Mouse (Mus musculus) heart, adult 9 months (tissue): ENCODE measurements around the gene Usp20.

Experiments used
- DNase-seq, 2 experiments: peaks; one replicate each; pipeline ENCODE4 v3.0.0; 2022; ENCODE audit warnings: low spot score in 2 of 2

Gene Usp20

DNA sequence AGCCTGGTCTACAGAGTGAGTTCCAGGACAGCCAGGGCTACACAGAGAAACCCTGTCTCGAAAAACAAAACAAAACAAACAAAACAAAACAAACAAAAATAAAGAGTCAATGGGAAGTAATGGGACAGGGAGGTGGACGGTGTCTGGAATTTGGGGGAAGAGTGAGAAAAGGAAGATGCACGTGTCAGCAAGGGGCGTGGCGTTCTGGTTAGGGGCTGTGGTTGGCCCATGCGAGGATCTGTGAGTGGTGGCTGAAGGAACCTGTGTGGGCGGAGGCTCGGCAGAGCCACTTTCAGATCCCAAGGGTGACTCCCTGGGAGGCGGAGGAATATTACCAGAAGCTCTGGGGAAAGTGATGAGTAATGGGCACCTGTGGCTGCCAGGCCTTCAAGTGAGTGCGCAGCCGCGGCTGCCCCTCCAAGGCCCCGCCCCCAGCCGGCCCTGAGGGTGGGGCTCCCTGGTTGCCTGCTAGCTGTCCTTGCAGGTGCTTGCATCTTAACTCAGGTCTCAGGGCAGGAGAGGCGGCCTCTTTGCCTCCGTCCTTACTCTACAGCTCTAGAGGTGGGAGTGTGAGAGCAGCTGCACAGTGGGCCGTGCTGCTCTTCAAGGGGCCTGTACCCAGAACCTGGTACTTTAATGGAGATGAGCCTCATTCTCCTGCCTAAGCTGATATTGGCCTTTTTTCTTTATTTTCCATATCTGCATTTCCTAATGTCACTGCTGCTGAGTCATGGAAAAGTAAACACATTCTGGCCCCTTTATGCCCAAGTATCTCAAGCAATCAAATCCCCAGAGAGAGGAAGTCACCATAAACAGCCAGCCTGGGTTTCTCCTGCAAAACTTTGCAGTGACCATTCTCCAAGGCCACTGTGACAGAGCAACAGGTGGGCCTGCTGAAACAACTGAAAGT, 3.3 kb downstream of the Usp20 start:
- DNase-seq = no peak

DNA sequence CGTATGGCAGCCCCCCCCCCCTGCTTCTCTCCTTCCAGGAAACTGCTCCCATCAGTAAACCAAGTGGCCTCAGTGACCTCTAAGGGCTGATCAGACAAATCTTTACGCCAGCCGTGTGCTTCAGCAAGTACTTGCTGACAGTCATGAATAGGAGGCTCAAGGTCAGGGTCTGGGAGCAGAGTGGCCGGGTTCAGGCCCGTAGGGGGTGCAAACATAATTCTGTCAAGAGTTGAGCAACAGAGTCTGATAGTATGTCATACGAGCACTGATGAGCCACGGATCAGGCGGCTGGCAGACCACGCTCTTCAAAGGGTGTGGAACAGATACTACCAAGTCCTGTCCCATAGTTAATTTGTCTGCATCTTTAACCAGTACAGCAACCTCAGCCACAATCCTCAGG, 8.1 kb downstream of the Usp20 start:
- DNase-seq = no peak

DNA sequence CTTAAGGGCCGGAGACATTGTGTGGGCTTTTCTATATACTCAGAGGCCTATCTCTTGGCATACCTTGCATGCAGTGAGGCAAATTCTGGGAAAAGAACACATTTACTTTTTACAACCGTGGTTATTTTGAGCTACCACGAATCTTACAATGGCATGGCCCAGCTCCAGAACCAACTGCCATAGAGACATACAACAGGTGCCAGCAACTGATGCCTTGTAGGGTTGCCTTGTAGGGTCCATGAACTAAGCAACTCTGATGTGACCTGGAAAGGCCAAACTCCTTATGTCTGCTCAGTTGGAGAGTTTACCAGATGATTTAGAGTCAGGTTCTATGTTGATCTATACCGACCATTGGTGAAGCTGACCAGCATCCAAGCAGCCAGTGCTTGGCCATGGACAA, 12.8 kb downstream of the Usp20 start:
- no peak for DNase-seq

DNA sequence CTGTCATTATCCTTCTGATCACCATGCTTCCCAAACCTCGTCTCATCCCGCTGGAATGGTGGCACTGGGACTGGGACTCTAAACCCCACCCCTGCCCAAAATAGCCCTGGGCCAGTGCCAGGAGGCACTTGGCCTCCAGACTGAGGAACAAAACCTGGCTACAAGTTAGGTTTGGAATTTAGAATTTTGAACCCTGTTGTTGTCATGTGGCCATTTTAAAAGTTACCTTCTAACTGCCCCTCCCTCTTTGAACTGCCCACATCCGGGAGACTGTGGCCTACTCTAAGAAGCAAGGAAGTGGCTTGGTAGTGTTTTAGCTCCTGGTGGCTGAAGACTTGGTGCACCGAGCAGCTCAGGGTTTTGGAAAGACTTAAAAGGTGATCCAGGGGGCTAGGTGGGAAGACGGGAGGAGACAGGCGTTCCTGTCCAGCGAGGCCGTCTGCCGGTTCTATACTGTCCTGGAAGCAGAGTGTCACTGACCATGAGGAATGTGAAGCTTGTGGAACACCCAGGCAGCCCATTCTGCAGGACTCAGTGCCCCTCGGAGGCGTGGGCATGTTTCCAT, 13.4 kb downstream of the Usp20 start:
- DNase-seq = peak; percentile 54 to 61

DNA sequence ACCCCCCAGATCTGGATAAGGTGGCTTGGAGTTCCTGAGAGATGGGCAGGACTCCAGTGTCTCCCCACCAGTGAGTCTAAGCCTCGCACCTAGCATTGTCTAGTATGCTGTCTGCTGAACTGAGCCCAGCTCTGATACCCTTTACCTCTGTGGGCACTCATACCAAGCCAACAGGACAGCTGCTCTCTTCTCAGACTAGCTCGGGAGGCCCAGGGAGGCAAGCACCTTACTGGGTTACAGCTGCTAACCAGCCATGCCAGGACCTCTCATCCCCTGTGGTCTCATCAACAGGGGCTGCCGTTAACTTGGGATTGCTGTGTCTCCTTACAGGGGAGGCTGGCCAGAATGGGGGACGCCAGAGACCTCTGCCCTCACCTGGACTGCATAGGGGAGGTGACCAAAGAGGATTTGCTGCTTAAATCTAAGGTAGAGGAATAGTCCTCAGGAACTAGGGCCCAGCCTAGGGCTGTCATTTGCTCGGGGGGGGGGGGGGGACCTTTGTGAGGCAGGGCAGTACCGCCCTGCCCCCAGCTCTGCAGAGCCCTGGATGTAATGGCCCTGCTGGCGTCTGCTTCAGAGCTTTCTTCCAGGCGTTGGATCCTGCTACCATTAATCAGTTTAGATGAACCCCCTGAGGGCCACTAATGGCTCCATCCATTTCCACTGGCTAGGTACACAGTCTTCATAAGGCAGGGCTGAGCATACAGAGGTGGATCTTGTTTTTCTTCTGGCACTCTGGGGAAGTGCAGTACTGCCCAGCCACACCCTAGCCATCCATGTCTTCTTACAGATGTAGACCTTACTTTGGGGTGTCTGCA, 16.6 kb downstream of the Usp20 start:
- DNase-seq = no peak

DNA sequence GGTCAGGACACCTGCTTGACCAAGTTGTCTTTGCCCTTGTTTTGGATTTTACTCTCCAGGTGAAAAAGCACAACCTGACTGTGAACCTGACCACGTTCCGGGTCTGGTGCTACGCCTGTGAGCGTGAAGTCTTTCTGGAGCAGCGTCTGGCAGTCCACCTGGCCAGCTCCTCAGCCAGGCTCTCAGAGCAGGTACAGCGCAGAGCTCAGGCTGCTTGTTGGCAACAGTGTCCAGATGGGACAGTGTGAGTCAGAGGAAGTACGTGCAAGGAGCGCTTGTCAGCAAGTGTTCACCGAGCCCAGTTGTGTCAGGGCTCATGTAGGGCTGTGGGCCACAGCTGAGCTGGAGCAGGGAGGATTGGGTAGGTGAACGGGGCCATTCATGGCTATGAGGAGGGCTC, 20.8 kb downstream of the Usp20 start:
- DNase-seq = no peak

DNA sequence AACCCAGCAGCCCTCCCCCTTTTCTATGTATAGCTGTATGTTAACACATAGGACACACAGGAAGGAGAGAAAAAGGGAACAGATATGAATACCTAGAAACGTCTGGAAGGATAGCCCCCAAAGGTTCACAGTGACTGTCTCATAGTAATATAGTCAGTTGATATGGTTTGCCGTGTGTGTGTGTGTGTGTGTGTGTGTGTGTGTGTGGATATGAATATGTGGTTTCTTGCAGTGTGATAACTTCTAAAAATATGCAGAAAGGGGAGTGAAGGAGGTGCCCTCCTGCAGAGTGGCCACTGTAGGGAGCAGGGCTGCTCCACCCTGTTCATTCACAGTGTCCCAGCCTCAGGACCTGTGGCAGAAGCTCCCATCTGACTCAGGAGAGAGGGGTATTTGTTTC, 23.4 kb downstream of the Usp20 start:
- DNase-seq = no peak

DNA sequence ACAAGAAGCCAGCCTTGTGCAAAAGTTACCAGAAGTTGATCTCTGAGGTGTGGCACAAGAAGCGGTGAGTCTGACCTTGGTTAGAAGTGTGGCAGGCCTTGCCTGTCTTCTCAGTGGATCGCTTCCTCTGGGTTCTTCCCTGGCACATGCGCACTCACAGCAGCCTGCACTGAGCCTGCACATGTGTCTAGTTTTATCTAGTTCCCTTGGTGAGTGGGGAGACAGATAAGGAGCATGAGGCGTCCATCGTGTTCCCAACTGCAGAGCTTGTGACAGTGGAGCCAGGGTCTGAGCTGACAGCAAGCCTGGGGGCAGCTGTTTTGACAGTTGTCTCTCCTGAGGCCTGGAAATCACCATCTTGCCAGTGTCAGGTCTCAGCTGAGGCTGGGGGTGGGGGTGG, 24.4 kb downstream of the Usp20 start:
- DNase-seq = peak; percentile 66 to 70

DNA sequence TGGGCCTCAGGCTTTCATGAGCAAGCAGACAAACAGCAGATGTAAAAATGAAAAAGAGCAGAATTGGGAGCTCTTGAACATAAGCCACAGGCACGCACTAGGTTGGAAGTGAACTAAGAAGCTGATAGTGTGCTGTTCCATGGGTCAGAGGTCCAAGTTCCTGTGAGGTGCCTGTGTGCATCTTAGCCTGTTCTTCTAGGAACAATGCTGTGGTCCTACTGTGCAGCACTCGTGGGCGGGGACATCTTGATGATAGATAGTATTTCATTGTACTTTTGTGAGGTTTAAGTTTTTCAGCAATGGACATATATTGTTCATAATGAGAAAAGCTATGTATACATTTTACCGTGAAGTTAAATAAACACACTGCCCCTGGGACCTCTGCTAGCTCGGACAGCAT, 25.1 kb downstream of the Usp20 start:
- DNase-seq = no peak

DNA sequence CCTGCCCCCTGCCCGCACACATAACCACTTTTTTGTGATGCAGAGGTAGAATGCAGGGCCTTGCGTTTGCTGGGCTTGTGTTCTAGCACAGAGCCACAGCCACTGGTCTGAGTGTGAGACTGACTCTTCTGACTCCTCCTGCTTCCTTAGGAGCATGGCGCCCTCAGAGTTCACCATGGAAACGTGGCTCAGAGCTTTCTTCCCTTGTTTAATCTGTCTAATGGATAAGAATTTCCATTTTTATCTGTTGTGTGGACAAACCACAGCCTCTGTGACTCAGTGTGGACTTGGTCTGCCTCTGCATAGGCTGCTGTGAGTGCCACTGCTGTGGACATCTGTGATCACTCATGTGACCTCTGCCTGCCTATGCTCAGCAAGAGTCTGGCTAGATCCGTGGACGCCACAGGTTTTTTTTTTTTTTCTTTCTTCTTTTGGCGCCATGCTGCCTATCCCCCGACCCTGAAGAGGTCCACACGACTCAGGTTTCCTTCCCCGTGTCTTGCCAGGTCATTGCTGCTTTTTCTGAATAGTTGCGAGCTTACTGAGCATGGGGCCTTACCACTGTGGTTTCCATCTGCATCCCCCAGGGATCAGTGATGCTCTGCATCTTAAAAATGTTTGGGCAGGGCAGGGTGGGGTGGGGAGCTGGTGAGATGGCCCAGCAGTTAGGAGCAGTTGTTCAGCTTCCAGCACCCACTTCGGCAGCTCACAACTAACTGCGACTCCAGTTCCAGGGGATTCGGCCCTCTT, 31.5 kb downstream of the Usp20 start:
- no peak for DNase-seq

DNA sequence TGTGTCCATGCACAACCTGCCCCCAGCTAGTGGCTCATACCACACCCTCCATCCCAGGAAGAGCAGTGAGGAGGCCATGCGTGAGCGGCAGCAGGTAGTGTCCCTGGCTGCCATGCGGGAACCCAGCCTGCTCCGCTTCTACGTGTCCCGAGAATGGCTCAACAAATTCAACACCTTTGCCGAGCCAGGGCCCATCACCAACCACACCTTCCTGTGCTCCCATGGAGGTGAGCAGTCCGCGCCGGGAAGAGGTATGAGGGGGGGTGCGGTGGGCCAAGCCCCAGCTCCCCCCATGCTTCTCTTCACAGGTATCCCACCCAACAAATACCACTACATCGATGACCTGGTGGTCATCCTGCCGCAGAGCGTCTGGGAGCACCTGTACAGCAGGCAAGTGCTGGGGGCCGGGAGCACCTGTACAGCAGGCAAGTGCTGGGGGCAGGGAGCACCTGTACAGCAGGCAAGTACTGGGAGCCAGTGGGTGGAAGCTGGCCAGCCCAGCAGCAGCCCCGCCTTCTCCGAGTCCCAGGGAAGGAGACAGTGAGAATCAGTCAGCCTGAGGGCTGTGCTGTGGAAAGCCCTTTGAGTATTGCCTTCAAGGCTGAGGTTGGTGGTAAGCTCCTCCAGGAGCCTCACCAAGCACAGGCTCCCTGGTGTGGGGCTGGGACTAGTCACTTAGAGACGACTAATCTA, 35.7 kb downstream of the Usp20 start:
- DNase-seq = no peak

DNA sequence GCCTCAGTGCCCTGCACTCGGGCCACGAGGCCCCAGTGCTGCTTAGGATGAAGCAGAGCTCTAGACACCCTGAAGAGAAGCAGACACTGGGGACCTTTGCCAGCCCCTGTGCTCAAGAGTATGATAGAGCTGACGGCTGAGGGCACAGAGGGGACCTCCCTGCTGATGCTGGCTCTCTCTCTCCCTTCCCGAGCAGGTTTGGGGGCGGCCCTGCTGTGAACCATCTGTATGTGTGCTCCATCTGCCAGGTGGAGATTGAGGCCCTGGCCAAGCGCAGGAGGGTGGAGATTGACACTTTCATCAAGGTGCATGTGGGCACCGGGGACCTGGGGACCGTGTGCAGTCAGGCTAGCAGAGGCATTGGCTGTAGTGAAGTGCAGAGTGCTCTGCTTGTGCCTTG, 36.4 kb downstream of the Usp20 start:
- DNase-seq = no peak

DNA sequence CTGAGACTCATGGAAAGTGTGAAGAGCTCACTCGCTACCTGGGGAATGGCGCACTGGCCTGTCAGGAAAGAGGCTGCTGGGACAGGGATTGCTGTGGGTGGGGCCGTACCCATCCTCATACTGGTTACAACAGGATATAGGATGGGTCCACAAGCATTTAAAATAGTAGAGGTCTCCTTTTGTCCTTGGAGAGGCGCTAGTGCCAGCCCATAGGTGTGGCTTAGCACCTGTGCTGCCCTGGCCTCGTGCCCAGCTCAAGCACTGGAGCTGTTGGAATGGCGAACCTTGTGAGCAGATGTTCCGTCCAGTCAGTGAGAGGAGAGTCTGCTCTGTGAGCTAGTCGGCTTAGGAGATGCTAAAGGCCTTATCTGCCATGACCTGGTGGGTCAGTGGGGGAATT, 36.9 kb downstream of the Usp20 start:
- DNase-seq = no peak

DNA sequence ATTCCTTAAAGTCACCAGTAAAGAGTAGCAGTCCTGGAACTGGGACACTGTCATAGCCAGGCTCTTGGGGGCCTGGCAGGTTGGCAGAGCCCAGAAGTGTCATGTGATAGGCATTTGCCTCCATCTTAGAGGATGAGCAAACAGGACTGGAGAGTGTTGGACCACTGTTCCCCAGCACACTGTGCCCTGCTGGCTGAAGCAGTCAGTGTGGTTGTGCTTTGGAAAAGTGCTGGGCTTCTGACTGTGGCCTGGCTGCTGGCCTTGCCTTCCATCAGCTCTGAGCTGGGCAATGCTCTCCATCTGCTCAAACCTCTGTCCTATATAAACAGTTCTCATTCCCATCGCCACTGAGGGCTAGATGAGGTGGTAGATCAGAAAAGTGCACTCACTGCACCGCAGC, 38.1 kb downstream of the Usp20 start:
- no peak for DNase-seq

DNA sequence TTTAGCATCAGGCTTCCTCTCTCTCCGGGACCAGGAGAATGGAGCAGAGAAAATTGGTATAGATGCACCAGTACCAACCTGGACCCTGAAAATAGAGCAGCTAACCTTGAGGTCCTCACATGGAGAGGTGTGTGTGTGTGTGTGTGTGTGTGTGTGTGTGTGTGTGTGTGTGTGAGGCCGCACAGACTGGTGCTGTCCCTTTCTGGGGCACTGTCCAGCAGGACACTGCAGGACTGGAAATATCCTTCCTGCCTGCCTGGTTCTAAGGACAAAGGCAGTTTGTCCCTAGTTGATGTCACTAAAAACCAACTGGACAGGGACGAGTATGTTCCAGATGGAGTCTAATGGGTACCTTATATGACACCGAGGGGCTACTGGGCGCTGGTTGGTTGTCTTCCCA, 41.9 kb downstream of the Usp20 start:
- DNase-seq = no peak

DNA sequence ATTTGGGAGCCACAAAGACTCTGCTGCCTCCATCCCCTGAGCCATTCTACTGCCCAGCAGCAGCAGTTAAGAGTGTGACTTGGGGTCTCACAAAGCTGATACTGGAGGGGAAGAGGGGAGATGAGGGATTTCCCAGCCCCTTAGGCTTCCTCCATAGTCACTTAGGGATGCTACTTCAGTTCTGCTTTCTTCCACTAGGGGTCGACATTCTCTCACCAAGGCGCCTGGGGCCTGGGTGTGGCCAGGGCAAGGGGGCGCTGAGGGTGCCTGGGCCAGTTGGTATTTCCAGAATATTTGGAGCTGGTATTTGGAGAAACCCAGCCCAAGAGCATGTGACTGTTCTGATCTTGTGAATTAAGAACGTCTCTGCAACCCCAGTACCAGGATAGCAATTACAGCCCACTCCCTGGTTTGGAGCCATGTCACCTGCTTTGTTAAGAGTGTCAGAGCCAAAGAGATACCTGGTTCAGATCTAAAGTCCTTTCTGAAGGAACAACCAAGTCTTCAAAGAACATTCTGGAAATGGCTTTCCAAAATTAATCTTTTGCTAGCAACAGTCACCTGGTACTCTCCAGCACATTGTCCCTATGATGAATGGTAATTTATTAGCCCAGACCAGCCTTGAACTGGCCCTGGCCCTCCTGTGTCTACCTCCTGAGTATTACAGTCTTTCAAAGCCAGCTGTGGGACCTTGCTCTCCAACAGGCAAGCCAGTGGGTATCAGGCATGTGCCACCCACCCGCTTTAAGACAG, 42.7 kb downstream of the Usp20 start:
- DNase-seq = peak; percentile 58 to 59

DNA sequence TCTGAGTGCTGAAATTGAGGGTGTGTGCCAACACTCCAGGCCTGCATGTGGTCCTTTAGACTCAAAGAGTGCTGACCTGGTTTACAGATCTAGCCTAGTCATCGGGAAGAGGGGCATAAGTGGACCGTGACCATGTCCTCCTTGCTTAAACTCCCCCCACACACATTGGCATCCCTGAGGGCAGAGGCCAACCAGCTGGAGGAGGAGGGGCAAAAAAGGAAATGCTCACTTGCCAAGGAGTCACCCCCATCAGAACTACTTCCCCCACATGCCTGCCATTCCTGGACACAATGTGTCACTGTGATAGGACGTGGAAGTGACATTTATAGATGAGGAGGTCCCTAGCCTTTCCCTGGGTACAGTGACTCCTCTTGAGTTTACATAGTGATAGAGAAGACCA, 43.4 kb downstream of the Usp20 start:
- DNase-seq = peak in 1 of 2 experiments; percentile 21

DNA sequence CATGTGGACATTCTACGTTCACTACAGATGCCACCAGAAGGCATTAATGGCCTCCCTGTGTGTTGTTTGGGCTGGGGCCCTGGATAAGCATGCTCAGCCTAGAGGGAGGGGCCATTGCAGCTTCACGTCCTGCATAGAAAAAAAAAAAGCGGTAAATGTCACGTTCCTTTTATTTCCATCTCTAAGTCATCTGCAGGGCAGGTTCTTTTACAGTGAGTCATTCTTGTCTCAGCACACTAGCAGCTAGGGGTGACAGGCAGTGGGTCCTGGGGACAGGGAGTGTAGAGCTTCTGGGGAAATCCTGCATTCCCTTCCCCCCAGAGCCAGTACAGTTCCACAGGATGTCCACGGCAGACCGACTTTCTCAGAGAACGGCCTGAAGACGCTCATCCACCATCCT, 44.6 kb downstream of the Usp20 start:
- DNase-seq = no peak

DNA sequence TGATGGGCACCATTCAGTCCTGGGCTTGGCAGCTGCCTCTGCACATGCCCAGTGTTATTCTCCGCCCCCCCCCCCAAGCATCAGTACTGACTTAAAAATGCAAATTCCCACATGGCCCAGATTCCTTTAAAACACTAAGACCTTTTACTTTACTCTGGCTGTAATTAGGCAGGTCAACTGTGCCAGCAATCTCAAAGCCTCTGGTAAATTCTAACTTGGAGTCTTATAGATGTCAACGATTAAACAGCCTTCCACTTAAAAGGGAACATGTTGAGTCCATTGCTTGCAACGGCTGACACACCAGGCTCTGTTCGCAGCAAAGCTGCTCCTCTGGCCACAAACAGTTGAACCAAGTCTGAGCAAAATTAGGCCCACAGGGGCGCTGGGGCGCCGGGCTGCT, 49.9 kb downstream of the Usp20 start:
- no peak for DNase-seq

DNA sequence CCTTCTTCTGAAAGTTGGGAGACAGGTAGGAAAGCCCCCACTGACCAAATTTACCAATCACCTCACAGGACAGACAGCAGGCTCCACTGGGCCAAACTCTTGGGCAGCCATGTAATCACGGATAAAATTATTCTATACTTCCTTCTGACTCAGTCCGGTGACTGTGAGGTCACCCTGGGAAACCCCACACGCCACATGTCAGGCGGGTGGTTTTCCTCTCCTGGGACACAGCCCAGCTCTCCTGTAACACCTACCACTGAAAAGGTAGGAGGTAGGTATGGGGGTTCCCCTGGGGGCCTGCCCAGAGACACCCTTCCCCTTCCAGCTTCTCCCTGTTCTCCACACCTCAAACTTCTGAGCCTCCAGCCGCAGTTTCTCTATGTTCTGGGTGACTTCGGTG, 54.7 kb downstream of the Usp20 start:
- DNase-seq = no peak

DNA sequence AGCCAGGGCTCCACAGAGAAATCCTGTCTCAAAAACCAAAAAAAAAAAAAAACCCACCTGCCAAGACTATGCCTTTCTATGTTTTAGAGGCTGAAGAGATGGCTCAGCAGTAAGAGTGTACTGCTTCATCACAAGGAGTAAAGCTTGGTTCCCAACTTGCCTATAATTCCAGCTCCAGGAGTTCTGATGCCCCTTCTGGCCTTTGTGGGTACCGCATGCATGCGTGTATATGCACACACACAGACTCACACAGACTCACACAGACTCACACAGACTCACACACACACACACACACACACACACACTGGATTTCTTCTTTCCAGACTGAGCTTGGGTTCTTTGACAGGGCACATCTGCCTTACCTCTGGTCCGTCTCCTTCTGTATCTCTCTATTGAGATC, 58.0 kb downstream of the Usp20 start:
- DNase-seq = no peak
